Mouse (Mus musculus) myocyte (in vitro differentiated cells): ENCODE measurements at regions not wholly inside any gene's neighbourhood (a gene's known extent, or its start where the extent isn't known, plus 50 kb on each side); places are given as distances from the start of the nearest gene placed in this dataset.

Experiments
- CEBPB ChIP-seq: IDR thresholded peaks from 2 replicates; pipeline ENCODE4 v1.6.1; 2011; ENCODE audit warnings: mild to moderate bottlenecking, moderate library complexity; ENCODE audit not compliant: poor library complexity, insufficient read depth, severe bottlenecking
- MAX ChIP-seq: IDR thresholded peaks from one replicate; pipeline ENCODE4 v1.6.1; 2011; ENCODE audit warnings: low read depth, mild to moderate bottlenecking, control low read depth
- POLR2A ChIP-seq: IDR thresholded peaks from one replicate; pipeline ENCODE4 v1.6.1; 2011; ENCODE audit warnings: low read depth, mild to moderate bottlenecking, control low read depth, moderate library complexity; ENCODE audit not compliant: insufficient read length
- POLR2AphosphoS2 ChIP-seq: IDR thresholded peaks from one replicate; pipeline ENCODE4 v1.6.1; 2011; ENCODE audit warnings: low read depth, control low read depth; ENCODE audit not compliant: insufficient read length
- TCF12 ChIP-seq: IDR thresholded peaks from one replicate; pipeline ENCODE4 v1.6.1; 2011; ENCODE audit warnings: mild to moderate bottlenecking, control low read depth; ENCODE audit not compliant: poor library complexity, insufficient read depth, severe bottlenecking
- USF1 ChIP-seq: IDR thresholded peaks from one replicate; pipeline ENCODE4 v1.6.1; 2011; ENCODE audit warnings: low read depth, mild to moderate bottlenecking, control low read depth, moderate library complexity

GRCm38 (mm10) chr5:59845745-59846144 lies 1962.9 kb upstream of the G6pd2 start:
- TF ChIP-seq USF1 = no peak
- TF ChIP-seq TCF12 = no peak
- no peak for TF ChIP-seq POLR2A
- TF ChIP-seq POLR2AphosphoS2 = no peak
- no peak for TF ChIP-seq CEBPB
- TF ChIP-seq MAX = no peak
